Mouse (Mus musculus) forebrain, embryonic 13.5 days (tissue): ENCODE measurements around the gene Paqr3. TPM values are rescaled to one million over a fixed set of nuclear protein-coding genes. Genes with fewer than 3 reads are reported as not detected.
A peak's percentile ranks its signal among the peaks of the same experiment; 100 is the strongest.

ENCODE experiments used
- ATAC-seq: fragments of 200-750 bp; cut with Nextera tagmentation; 2 replicates; pipeline ENCODE4 v1.8.0; 2017
- H3K27ac ChIP-seq: fragments of 300-500 bp; sonication (generic); 2 replicates; pipeline ENCODE4 v1.5.1; 2015; ENCODE audit warnings: inconsistent platforms, mild to moderate bottlenecking, moderate library complexity
- H3K27me3 ChIP-seq: fragments of 300-500 bp; sonication (generic); 2 replicates; pipeline ENCODE4 v1.6.1; 2015; ENCODE audit warnings: mild to moderate bottlenecking, inconsistent platforms
- H3K36me3 ChIP-seq: fragments of 300-500 bp; sonication (generic); 2 replicates; pipeline ENCODE4 v1.6.1; 2015; ENCODE audit warnings: mild to moderate bottlenecking, inconsistent platforms; ENCODE audit not compliant: poor library complexity, severe bottlenecking
- H3K4me1 ChIP-seq: fragments of 300-500 bp; sonication (generic); 2 replicates; pipeline ENCODE4 v1.6.1; 2015; ENCODE audit warnings: inconsistent platforms
- H3K4me2 ChIP-seq: fragments of 300-500 bp; sonication (generic); 2 replicates; pipeline ENCODE4 v1.6.1; 2015; ENCODE audit warnings: inconsistent platforms, mild to moderate bottlenecking, moderate library complexity
- H3K4me3 ChIP-seq: fragments of 300-500 bp; sonication (generic); 2 replicates; pipeline ENCODE4 v1.5.1; 2015; ENCODE audit warnings: mild to moderate bottlenecking, inconsistent platforms
- H3K9ac ChIP-seq: fragments of 300-500 bp; sonication (generic); 2 replicates; pipeline ENCODE4 v1.6.1; 2015; ENCODE audit warnings: mild to moderate bottlenecking, inconsistent platforms
- H3K9me3 ChIP-seq: fragments of 300-500 bp; sonication (generic); replicated peaks from 2 replicates; pipeline ENCODE4 v1.6.1; 2016; ENCODE audit warnings: inconsistent platforms
- WGBS: fragments of 180-500 bp; shearing (Covaris S2); methylation state at CpG from one replicate; pipeline ENCODE4 v1.1.7; 2015; 5-methylcytosine and 5-hydroxymethylcytosine counted together
- polyA plus RNA-seq: library from polyadenylated mRNA; unstranded; fragments of >200 nt; fragmentation: Nextera tagmentation; extraction: Ambion mirVana; gene quantifications from 2 replicates; pipeline ENCODE4 v1.2.1, GENCODE M21; 2015

Gene Paqr3
- polyA plus RNA-seq, 1 experiment from 2014 or later, result 17.1 TPM

- Histone ChIP-seq H3K9me3 (no peaks in the 10 kb centered on the region), H3K27me3 (no peaks in the 10 kb centered on the region), H3K27ac (no peak overlapping the region), H3K4me1 (no peaks in the 10 kb centered on the region), H3K36me3 (peaks cover 39% of the 10 kb centered on the region), H3K9ac (no peak overlapping the region), H3K4me2 (no peak overlapping the region), H3K4me3 (no peak overlapping the region)
- no peak for ATAC-seq
- WGBS, result 72% methylated on average over 3 of the region's 3 CpGs
Observed at GRCm38 (mm10) chr5:97081481-97081880, 29.9 kb downstream of the Paqr3 start.

- H3K9me3 ChIP-seq, result no peaks in the 10 kb centered on the region
- no peak overlapping the region for H3K4me2 ChIP-seq
- no peaks in the 10 kb centered on the region; the same call in 1 of the 2 replicates for H3K4me1 ChIP-seq
- H3K9ac ChIP-seq, result no peak overlapping the region
- WGBS, result 80% methylated on average over 5 of the region's 5 CpGs
- ATAC-seq, result no peak
- H3K27me3 ChIP-seq, result no peaks in the 10 kb centered on the region
- peaks cover 13% of the 10 kb centered on the region for H3K36me3 ChIP-seq
- H3K4me3 ChIP-seq, result no peak overlapping the region
- H3K27ac ChIP-seq, result no peak overlapping the region
Observed at GRCm38 (mm10) chr5:97078641-97079040, 32.8 kb downstream of the Paqr3 start.

- Histone ChIP-seq H3K4me2 (no peak overlapping the region), H3K9ac (no peak overlapping the region), H3K27me3 (no peaks in the 10 kb centered on the region), H3K4me1 (no peaks in the 10 kb centered on the region; the same call in 1 of the 2 replicates), H3K27ac (no peak overlapping the region), H3K9me3 (no peaks in the 10 kb centered on the region), H3K4me3 (no peak overlapping the region), H3K36me3 (peaks cover 4% of the 10 kb centered on the region; the same call in 1 of the 2 replicates)
- ATAC-seq, result peak; percentile 69
- WGBS, result 40% methylated on average over 7 of the region's 7 CpGs
Observed at GRCm38 (mm10) chr5:97077676-97078075, 33.7 kb downstream of the Paqr3 start.

- Histone ChIP-seq H3K27ac (no peak overlapping the region), H3K9me3 (no peaks in the 10 kb centered on the region), H3K27me3 (no peaks in the 10 kb centered on the region), H3K4me2 (no peak overlapping the region), H3K9ac (no peak overlapping the region), H3K36me3 (no peaks in the 10 kb centered on the region), H3K4me3 (no peak overlapping the region), H3K4me1 (no peaks in the 10 kb centered on the region; the same call in 1 of the 2 replicates)
- 94% methylated on average over 5 of the region's 5 CpGs for WGBS
- ATAC-seq, result no peak
Observed at GRCm38 (mm10) chr5:97076167-97076566, 35.2 kb downstream of the Paqr3 start.

GRCm38 (mm10) chr5:97075476-97076151 is 35.8 kb downstream of the Paqr3 start:
- no peaks in the 10 kb centered on the region; the same call in 1 of the 2 replicates for H3K4me1 ChIP-seq
- no peak overlapping the region for H3K9ac ChIP-seq
- H3K9me3 ChIP-seq, result no peaks in the 10 kb centered on the region
- H3K4me3 ChIP-seq, result no peak overlapping the region
- no peaks in the 10 kb centered on the region for H3K27me3 ChIP-seq
- no peak overlapping the region for H3K4me2 ChIP-seq
- no peak for ATAC-seq
- no peak overlapping the region for H3K27ac ChIP-seq
- H3K36me3 ChIP-seq, result 0 out of 2 replicates have a peak, but pooled peaks cover 1% of the 10 kb centered on the region
- WGBS, result 89% methylated on average over 11 of the region's 11 CpGs

GRCm38 (mm10) chr5:97065746-97066145 is 45.6 kb downstream of the Paqr3 start:
- Histone ChIP-seq H3K9me3 (no peaks in the 10 kb centered on the region), H3K4me3 (no peak overlapping the region), H3K27me3 (no peaks in the 10 kb centered on the region), H3K4me2 (no peak overlapping the region), H3K36me3 (peaks cover 36% of the 10 kb centered on the region), H3K4me1 (no peaks in the 10 kb centered on the region), H3K27ac (no peak overlapping the region), H3K9ac (no peak overlapping the region)
- 89% methylated on average over 4 of the region's 4 CpGs for WGBS
- no peak for ATAC-seq

GRCm38 (mm10) chr5:97062041-97062440 is 49.4 kb downstream of the Paqr3 start:
- H3K4me1 ChIP-seq, result no peaks in the 10 kb centered on the region
- no peaks in the 10 kb centered on the region for H3K27me3 ChIP-seq
- no peak overlapping the region for H3K9ac ChIP-seq
- no peak overlapping the region for H3K27ac ChIP-seq
- H3K36me3 ChIP-seq, result peaks cover 26% of the 10 kb centered on the region
- no peak for ATAC-seq
- no peak overlapping the region for H3K4me3 ChIP-seq
- no peak overlapping the region for H3K4me2 ChIP-seq
- 81% methylated on average over 1 of the region's 1 CpGs for WGBS
- no peaks in the 10 kb centered on the region for H3K9me3 ChIP-seq

GRCm38 (mm10) chr5:97060864-97061263 is 50.5 kb downstream of the Paqr3 start:
- 57% methylated on average over 3 of the region's 3 CpGs for WGBS
- Histone ChIP-seq H3K4me2 (no peak overlapping the region), H3K36me3 (peaks cover 23% of the 10 kb centered on the region), H3K27me3 (no peaks in the 10 kb centered on the region), H3K9ac (no peak overlapping the region), H3K4me1 (no peaks in the 10 kb centered on the region), H3K4me3 (no peak overlapping the region), H3K9me3 (no peaks in the 10 kb centered on the region), H3K27ac (no peak overlapping the region)
- no peak for ATAC-seq

- no peak for ATAC-seq
- 89% methylated on average over 12 of the region's 12 CpGs for WGBS
- H3K27ac ChIP-seq, result no peak overlapping the region
- H3K27me3 ChIP-seq, result no peaks in the 10 kb centered on the region
- H3K4me2 ChIP-seq, result no peak overlapping the region
- H3K4me3 ChIP-seq, result no peak overlapping the region
- H3K9ac ChIP-seq, result no peak overlapping the region
- H3K4me1 ChIP-seq, result no peaks in the 10 kb centered on the region
- no peaks in the 10 kb centered on the region for H3K9me3 ChIP-seq
- H3K36me3 ChIP-seq, result peaks cover 13% of the 10 kb centered on the region; the same call in 1 of the 2 replicates
Observed at GRCm38 (mm10) chr5:97056791-97057450, 54.5 kb downstream of the Paqr3 start.

- Histone ChIP-seq H3K27ac (no peak overlapping the region), H3K36me3 (peaks cover 13% of the 10 kb centered on the region; the same call in 1 of the 2 replicates), H3K9me3 (no peaks in the 10 kb centered on the region), H3K4me3 (no peak overlapping the region), H3K27me3 (no peaks in the 10 kb centered on the region), H3K4me2 (no peak overlapping the region), H3K4me1 (no peaks in the 10 kb centered on the region), H3K9ac (no peak overlapping the region)
- no peak for ATAC-seq
- 85% methylated on average over 3 of the region's 3 CpGs for WGBS
Observed at GRCm38 (mm10) chr5:97056359-97056758, 55.0 kb downstream of the Paqr3 start.

- H3K9me3 ChIP-seq, result no peaks in the 10 kb centered on the region
- WGBS, result 10% methylated on average over 1 of the region's 1 CpGs
- H3K9ac ChIP-seq, result no peak overlapping the region
- H3K4me1 ChIP-seq, result no peaks in the 10 kb centered on the region
- H3K27me3 ChIP-seq, result no peaks in the 10 kb centered on the region
- no peak overlapping the region for H3K4me3 ChIP-seq
- peaks cover 13% of the 10 kb centered on the region; the same call in 1 of the 2 replicates for H3K36me3 ChIP-seq
- no peak overlapping the region for H3K27ac ChIP-seq
- no peak overlapping the region for H3K4me2 ChIP-seq
- ATAC-seq, result peak; percentile 53
Observed at GRCm38 (mm10) chr5:97055511-97056068, 55.8 kb downstream of the Paqr3 start.

GRCm38 (mm10) chr5:97054801-97055200 is 56.6 kb downstream of the Paqr3 start:
- Histone ChIP-seq H3K9me3 (no peaks in the 10 kb centered on the region), H3K4me3 (no peak overlapping the region), H3K9ac (no peak overlapping the region), H3K27me3 (no peaks in the 10 kb centered on the region), H3K27ac (no peak overlapping the region), H3K4me2 (no peak overlapping the region), H3K36me3 (peaks cover 13% of the 10 kb centered on the region; the same call in 1 of the 2 replicates), H3K4me1 (no peaks in the 10 kb centered on the region)
- WGBS, result 87% methylated on average over 10 of the region's 10 CpGs
- ATAC-seq, result no peak
